Mouse (Mus musculus) intestine, embryonic 16.5 days (tissue): ENCODE results near the gene Urm1. TPM values are rescaled to one million over a fixed set of nuclear protein-coding genes. Genes with fewer than 3 reads are reported as not detected.
"Not testable (repeated sequence)": the region's sequence is repeated elsewhere in the genome, so short reads cannot be mapped to it uniquely, and the experiment has no call there.

Experiments
- ATAC-seq: fragments of 200-750 bp; cut with Nextera tagmentation; 2 replicates; pipeline ENCODE4 v1.8.0; 2017; ENCODE audit warnings: moderate TSS enrichment, moderate library complexity
- H3K27ac ChIP-seq: fragments of 300-500 bp; sonication (generic); 2 replicates; pipeline ENCODE4 v1.5.1; 2014; ENCODE audit warnings: mild to moderate bottlenecking, low read length
- H3K27me3 ChIP-seq: fragments of 300-500 bp; sonication (generic); replicated peaks from 2 replicates; pipeline ENCODE4 v1.6.1; 2014; ENCODE audit warnings: low read length, control low read depth, mixed read lengths; ENCODE audit not compliant: control insufficient read depth, insufficient read depth
- H3K36me3 ChIP-seq: fragments of 300-500 bp; sonication (generic); 2 replicates; pipeline ENCODE4 v1.6.1; 2014; ENCODE audit warnings: low read length, control low read depth; ENCODE audit not compliant: control insufficient read depth, insufficient read depth
- H3K4me1 ChIP-seq: fragments of 300-500 bp; sonication (generic); 2 replicates; pipeline ENCODE4 v1.6.1; 2014; ENCODE audit warnings: low read length, control low read depth, mixed read lengths; ENCODE audit not compliant: control insufficient read depth, insufficient read depth
- H3K4me2 ChIP-seq: fragments of 300-500 bp; sonication (generic); 2 replicates; pipeline ENCODE4 v1.6.1; 2014; ENCODE audit warnings: low read depth, low read length, control low read depth
- H3K4me3 ChIP-seq: fragments of 300-500 bp; sonication (generic); 2 replicates; pipeline ENCODE4 v1.5.1; 2014; ENCODE audit warnings: mild to moderate bottlenecking, low read length
- H3K9ac ChIP-seq: fragments of 300-500 bp; sonication (generic); 2 replicates; pipeline ENCODE4 v1.6.1; 2014; ENCODE audit warnings: low read depth, low read length
- H3K9me3 ChIP-seq: fragments of 300-500 bp; sonication (generic); 2 replicates; pipeline ENCODE4 v1.6.1; 2016; ENCODE audit warnings: low read length, control low read depth; ENCODE audit not compliant: control insufficient read depth
- WGBS: fragments of 180-500 bp; shearing (Covaris S2); extraction: QIAGEN DNeasy Blood & Tissue Kit; methylation state at CpG from one replicate; pipeline ENCODE4 v1.1.7; 2014; 5-methylcytosine and 5-hydroxymethylcytosine counted together
- polyA plus RNA-seq: library from polyadenylated mRNA; unstranded; fragments of >200 nt; fragmentation: Nextera tagmentation; extraction: Ambion mirVana; gene quantifications from 2 replicates; pipeline ENCODE4 v1.2.1, GENCODE M21; 2015

Urm1 gene
- polyA plus RNA-seq, result 28.8 and 30.7 TPM in 2 replicates

GRCm38 (mm10) chr2:29820025-29820817 lies at the start of gene Urm1:
Gene Urm1 (plus strand): TSS chr2:29820075.
- no peaks in the 10 kb centered on the region for H3K36me3 ChIP-seq
- H3K9ac ChIP-seq, result peak within 1 kb of the TSS; percentile 73
- ATAC-seq, result peak; percentile 87
- WGBS, result under 1% methylated on average over 35 of the region's 35 CpGs
- H3K4me2 ChIP-seq, result peak within 1 kb of the TSS; percentile 60
- no peaks in the 10 kb centered on the region for H3K27me3 ChIP-seq
- peak within 1 kb of the TSS; percentile 98 for H3K27ac ChIP-seq
- H3K4me3 ChIP-seq, result peak within 1 kb of the TSS; percentile 57
- no peaks in the 10 kb centered on the region for H3K9me3 ChIP-seq
- peaks cover 13% of the 10 kb centered on the region for H3K4me1 ChIP-seq

- Histone ChIP-seq H3K27ac (0 out of 2 replicates have a peak overlapping the region, but pooled peaks have one; percentile 62), H3K9ac (no peak overlapping the region), H3K27me3 (no peaks in the 10 kb centered on the region), H3K4me3 (no peak overlapping the region), H3K4me1 (peaks cover 27% of the 10 kb centered on the region), H3K9me3 (no peaks in the 10 kb centered on the region), H3K4me2 (no peak overlapping the region), H3K36me3 (no peaks in the 10 kb centered on the region)
- no peak for ATAC-seq
Observed at GRCm38 (mm10) chr2:29770162-29770561, 49.7 kb upstream of the Urm1 start.

GRCm38 (mm10) chr2:29771611-29772461 lies 48.0 kb upstream of the Urm1 start:
- Histone ChIP-seq H3K4me1 (peaks cover 29% of the 10 kb centered on the region), H3K27ac (peak overlapping the region; percentile 62), H3K9me3 (no peaks in the 10 kb centered on the region), H3K4me3 (no peak overlapping the region), H3K4me2 (no peak overlapping the region), H3K27me3 (no peaks in the 10 kb centered on the region), H3K9ac (no peak overlapping the region), H3K36me3 (peaks cover 5% of the 10 kb centered on the region; the same call in 1 of the 2 replicates)
- 47% methylated on average over 8 of the region's 8 CpGs for WGBS
- ATAC-seq, result peak; percentile 55

- peak; percentile 83 for ATAC-seq
- no peak overlapping the region for H3K4me2 ChIP-seq
- H3K27ac ChIP-seq, result peak overlapping the region; percentile 92
- no peak overlapping the region for H3K4me3 ChIP-seq
- H3K27me3 ChIP-seq, result no peaks in the 10 kb centered on the region
- peaks cover 20% of the 10 kb centered on the region for H3K4me1 ChIP-seq
- no peak overlapping the region for H3K9ac ChIP-seq
- WGBS, result 64% methylated on average over 4 of the region's 4 CpGs
- peaks cover 18% of the 10 kb centered on the region for H3K36me3 ChIP-seq
- no peaks in the 10 kb centered on the region for H3K9me3 ChIP-seq
Observed at GRCm38 (mm10) chr2:29773323-29773722, 46.6 kb upstream of the Urm1 start.

- H3K27ac ChIP-seq, H3K4me1 ChIP-seq, ATAC-seq, H3K9ac ChIP-seq, H3K9me3 ChIP-seq, H3K4me3 ChIP-seq, H3K4me2 ChIP-seq, H3K27me3 ChIP-seq: not testable (repeated sequence)
- H3K36me3 ChIP-seq, result peaks cover 52% of the 10 kb centered on the region
- 95% methylated on average over 2 of the region's 2 CpGs for WGBS
Observed at GRCm38 (mm10) chr2:29781256-29781655, 38.6 kb upstream of the Urm1 start.

GRCm38 (mm10) chr2:29784290-29784689 lies 35.6 kb upstream of the Urm1 start:
- H3K4me3 ChIP-seq, result no peak overlapping the region
- whole genome bisulfite sequencing, result 77% methylated on average over 4 of the region's 4 CpGs
- peaks cover 33% of the 10 kb centered on the region for H3K36me3 ChIP-seq
- ATAC-seq, result no peak
- no peak overlapping the region for H3K27ac ChIP-seq
- H3K27me3 ChIP-seq, result no peaks in the 10 kb centered on the region
- H3K9me3 ChIP-seq, result peaks cover 7% of the 10 kb centered on the region
- H3K4me1 ChIP-seq, result peaks cover 13% of the 10 kb centered on the region
- no peak overlapping the region for H3K4me2 ChIP-seq
- H3K9ac ChIP-seq, result no peak overlapping the region

GRCm38 (mm10) chr2:29787104-29787917 lies 32.6 kb upstream of the Urm1 start, which contains the start of gene Coq4:
Gene Coq4 (plus strand): TSS chr2:29787493.
- peak within 1 kb of the TSS; percentile 85 for H3K4me3 ChIP-seq
- peak within 1 kb of the TSS; percentile 84 for H3K27ac ChIP-seq
- H3K36me3 ChIP-seq, result peaks cover 25% of the 10 kb centered on the region
- no peaks in the 10 kb centered on the region for H3K9me3 ChIP-seq
- peaks cover 13% of the 10 kb centered on the region for H3K4me1 ChIP-seq
- peak within 1 kb of the TSS; percentile 82 for H3K9ac ChIP-seq
- peak within 1 kb of the TSS; percentile 87 for H3K4me2 ChIP-seq
- WGBS, result 1% methylated on average over 31 of the region's 31 CpGs
- H3K27me3 ChIP-seq, result no peaks in the 10 kb centered on the region
- ATAC-seq, result peak; percentile 83

GRCm38 (mm10) chr2:29787937-29788681 lies 31.8 kb upstream of the Urm1 start, which contains the start of gene Trub2:
Gene Trub2 (minus strand): TSS chr2:29788502.
- peaks cover 17% of the 10 kb centered on the region for H3K36me3 ChIP-seq
- H3K27me3 ChIP-seq, result no peaks in the 10 kb centered on the region
- WGBS, result under 1% methylated on average over 45 of the region's 45 CpGs
- H3K9ac ChIP-seq, result peak within 1 kb of the TSS; percentile 82
- H3K4me2 ChIP-seq, result peak within 1 kb of the TSS; percentile 87
- H3K9me3 ChIP-seq, result no peaks in the 10 kb centered on the region
- peak; percentile 84 for ATAC-seq
- H3K4me3 ChIP-seq, result peak within 1 kb of the TSS; percentile 85
- H3K4me1 ChIP-seq, result peaks cover 13% of the 10 kb centered on the region
- peak within 1 kb of the TSS; percentile 84 for H3K27ac ChIP-seq
